Mouse (Mus musculus) CH12.LX (cell line): Measurements from ENCODE around the gene Pde12. TPM values are rescaled to one million over a fixed set of nuclear protein-coding genes. Genes with fewer than 3 reads are reported as not detected.

Experiments used
- DNase-seq: peaks from one replicate; pipeline ENCODE4 v3.0.0-alpha.2; 2013; ENCODE audit errors: extremely low read depth
- H3K27ac ChIP-seq: 2 replicates; pipeline ENCODE4 v1.5.1; 2012; ENCODE audit warnings: low read depth, mild to moderate bottlenecking, control low read depth, moderate library complexity; ENCODE audit not compliant: insufficient read depth
- H3K27me3 ChIP-seq: replicated peaks from 2 replicates; pipeline ENCODE3; 2012; ENCODE audit warnings: inconsistent platforms
- H3K36me3 ChIP-seq, 2 experiments: replicated peaks in 1 of 2; 2 replicates each; pipeline versions ENCODE3 to v1.6.1; 2012; ENCODE audit warnings: inconsistent platforms in 1 of 2, low read length in 1 of 2, mild to moderate bottlenecking in 1 of 2, mixed read lengths in 1 of 2, moderate library complexity in 1 of 2; ENCODE audit not compliant: control insufficient read depth in 1 of 2, insufficient read depth in 1 of 2
- H3K4me1 ChIP-seq, 2 experiments: 2 replicates each; pipeline ENCODE4 v1.6.1; 2012; ENCODE audit warnings: inconsistent platforms in 1 of 2, moderate library complexity in 1 of 2; ENCODE audit not compliant: insufficient read depth in 2 of 2, control insufficient read depth in 1 of 2
- H3K4me2 ChIP-seq: 2 replicates; pipeline ENCODE4 v1.6.1; 2012; ENCODE audit warnings: low read depth, mild to moderate bottlenecking, control low read depth; ENCODE audit not compliant: poor library complexity, insufficient read depth, severe bottlenecking
- H3K4me3 ChIP-seq, 3 experiments: fragments of 150-350 bp in 1 of 3; sonication (generic) in 1 of 3; replicated peaks in 1 of 3; 2 replicates each; pipeline versions ENCODE3 to v1.5.1; 2011 to 2012; ENCODE audit warnings: low read depth in 2 of 3, low read length in 2 of 3, mild to moderate bottlenecking in 2 of 3, moderate library complexity in 2 of 3, control low read depth in 1 of 3, improper control_type of control experiment in 1 of 3, inconsistent platforms in 1 of 3, mixed read lengths in 1 of 3; ENCODE audit not compliant: poor library complexity in 1 of 3
- H3K79me2 ChIP-seq: replicated peaks from 2 replicates; pipeline ENCODE4 v1.6.1; 2012; ENCODE audit warnings: mild to moderate bottlenecking, moderate library complexity; ENCODE audit not compliant: control insufficient read depth, poor library complexity, insufficient read depth, severe bottlenecking; ENCODE audit errors: extremely low read depth
- H3K9ac ChIP-seq: 2 replicates; pipeline ENCODE4 v1.6.1; 2012; ENCODE audit warnings: low read depth, mild to moderate bottlenecking, control low read depth, moderate library complexity; ENCODE audit not compliant: insufficient read depth
- H3K9me3 ChIP-seq: replicated peaks from 2 replicates; pipeline ENCODE3; 2012; ENCODE audit warnings: low read length, inconsistent platforms, mixed read lengths
- ELF1 ChIP-seq: IDR thresholded peaks from 2 replicates; pipeline ENCODE4 v1.6.1; 2014; ENCODE audit warnings: low read depth, mild to moderate bottlenecking, inconsistent platforms, low read length, improper control_type of control experiment
- HCFC1 ChIP-seq: IDR thresholded peaks from 2 replicates; pipeline ENCODE4 v1.6.1; 2012; ENCODE audit warnings: low read depth, mild to moderate bottlenecking, inconsistent platforms, low read length, improper control_type of control experiment
- JUN ChIP-seq: IDR thresholded peaks from 2 replicates; pipeline ENCODE4 v1.6.1; 2011; ENCODE audit warnings: low read depth, mild to moderate bottlenecking, low read length, improper control_type of control experiment, moderate library complexity; ENCODE audit not compliant: insufficient read depth
- MAX ChIP-seq: IDR thresholded peaks from 2 replicates; pipeline ENCODE4 v1.6.1; 2011; ENCODE audit warnings: low read length, improper control_type of control experiment
- MAZ ChIP-seq: IDR thresholded peaks from 2 replicates; pipeline ENCODE4 v1.6.1; 2012; ENCODE audit warnings: low read depth, mild to moderate bottlenecking, inconsistent platforms, low read length, improper control_type of control experiment, moderate library complexity
- NELFE ChIP-seq: IDR thresholded peaks from 2 replicates; pipeline ENCODE4 v1.6.1; 2011; ENCODE audit warnings: low read depth, low read length, improper control_type of control experiment
- PAX5 ChIP-seq: IDR thresholded peaks from 2 replicates; pipeline ENCODE4 v1.6.1; 2012; ENCODE audit warnings: low read length, inconsistent platforms, mixed read lengths
- SIN3A ChIP-seq: IDR thresholded peaks from 2 replicates; pipeline ENCODE4 v1.6.1; 2012; ENCODE audit warnings: low read length, improper control_type of control experiment, inconsistent platforms
- SMC3 ChIP-seq: IDR thresholded peaks from 2 replicates; pipeline ENCODE4 v1.6.1; 2011; ENCODE audit warnings: low read depth, low read length, improper control_type of control experiment
- TBP ChIP-seq: conservative IDR thresholded peaks from 2 replicates; pipeline ENCODE4 v1.6.1; 2011; ENCODE audit warnings: low read depth, low read length, improper control_type of control experiment
- TCF12 ChIP-seq: IDR thresholded peaks from 2 replicates; pipeline ENCODE4 v1.6.1; 2014; ENCODE audit warnings: low read depth, mild to moderate bottlenecking, inconsistent platforms, low read length, improper control_type of control experiment
- UBTF ChIP-seq: IDR thresholded peaks from 2 replicates; pipeline ENCODE4 v1.6.1; 2012; ENCODE audit warnings: low read depth, mild to moderate bottlenecking, inconsistent platforms, low read length, improper control_type of control experiment, moderate library complexity
- ZC3H11A ChIP-seq: IDR thresholded peaks from 2 replicates; pipeline ENCODE4 v1.6.1; 2012; ENCODE audit warnings: low read depth, mild to moderate bottlenecking, inconsistent platforms, low read length, improper control_type of control experiment
- dilution Hi-C: fragments of 300-500 bp; cut with MboI; formaldehyde crosslinking; loops from 2 replicates; pipeline ENCODE4 v1.14.3; 2020; ENCODE audit warnings: low sequenced_read_pairs; ENCODE audit not compliant: extremely low pct_unique_long_range_greater_than_20kb, extremely low pct_ligation_motif_present
- in situ Hi-C: fragments of 300-500 bp; cut with MboI; formaldehyde crosslinking; loops from 3 replicates; pipeline ENCODE4 v1.14.3; 2019; ENCODE audit warnings: low sequenced_read_pairs, low pct_ligation_motif_present, low pct_unique_long_range_greater_than_20kb, mixed read lengths
- polyA plus RNA-seq: library from polyadenylated mRNA; unstranded; fragments of >175 nt; gene quantifications from 2 replicates; pipeline ENCODE4 v1.2.1, GENCODE M21; 2012; ENCODE audit warnings: low read depth; ENCODE audit not compliant: insufficient read length
- total RNA-seq, 2 experiments: library from RNA; depleted of rRNA; stranded (reverse); fragments of 300-350 nt in 1 of 2; fragments of >200 nt in 1 of 2; gene quantifications; 2 replicates each; pipeline ENCODE4 v1.2.3; 2012 to 2014

The Pde12 gene
- total and polyA plus RNA-seq, 3 experiments = 8.4 to 14.9 (median 14.2) TPM

DNA sequence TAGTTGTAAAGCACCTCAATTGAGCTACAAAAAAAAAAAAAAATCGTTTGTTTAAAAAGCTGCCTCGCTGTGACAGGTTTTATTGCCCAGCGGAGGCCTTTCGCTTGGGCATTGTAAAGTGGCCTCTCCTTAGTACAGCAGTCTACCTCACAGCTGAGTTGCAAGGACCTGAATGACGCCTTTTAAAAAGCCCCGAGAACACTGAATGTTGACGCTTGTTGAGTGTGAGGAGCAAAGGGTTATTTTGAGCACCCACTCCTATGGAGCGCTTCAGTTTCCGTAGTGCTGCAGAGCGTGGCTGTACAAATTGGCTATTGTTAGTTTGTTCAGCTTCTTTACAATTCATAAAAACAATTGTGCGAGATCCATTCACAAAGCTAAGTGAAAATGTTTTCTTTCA, 30.4 kb downstream of the Pde12 start:
- Histone ChIP-seq H3K4me3 (peak overlapping the region; percentile 65 to 95 (median 84)), H3K4me1 (peaks cover 2 to 36% of the 10 kb centered on the region in 2 experiments; a peak in 3 of 4 replicates), H3K27me3 (no peaks in the 10 kb centered on the region), H3K36me3 (peaks cover 0 to 2% of the 10 kb centered on the region in 2 experiments), H3K27ac (no peak overlapping the region), H3K9ac (peak overlapping the region; percentile 85), H3K9me3 (no peaks in the 10 kb centered on the region), H3K4me2 (peak overlapping the region; percentile 82)
- in situ Hi-C loops = no loop called here
- dilution Hi-C loops = no loop called here
- TF ChIP-seq MAZ (no peak), PAX5 (no peak), SIN3A (peak; percentile 16; the same call in 1 of the 2 replicates), UBTF (no peak), ZC3H11A (no peak), SMC3 (no peak), MAX (no peak)
- TF ChIP-seq, all 38 proteins: peak for 1
- no peak for DNase-seq
- peaks cover 58% of the 10 kb centered on the region for H3K79me2 ChIP-seq

GRCm38 (mm10) chr14:26638708-26639084, 31.0 kb downstream of the Pde12 start:
- DNase-seq = peak; percentile 52
- peak overlapping the region; percentile 85 for H3K9ac ChIP-seq
- H3K79me2 ChIP-seq = peaks cover 53% of the 10 kb centered on the region
- no peak overlapping the region for H3K4me2 ChIP-seq
- H3K4me3 ChIP-seq = peak overlapping the region; percentile 65 to 95 (median 84)
- H3K27me3 ChIP-seq = no peaks in the 10 kb centered on the region
- H3K4me1 ChIP-seq = peaks cover 2 to 35% of the 10 kb centered on the region in 2 experiments; a peak in 3 of 4 replicates
- peak overlapping the region; percentile 67 for H3K27ac ChIP-seq
- in situ Hi-C loops = no loop called here
- H3K9me3 ChIP-seq = no peaks in the 10 kb centered on the region
- peaks cover 0 to 2% of the 10 kb centered on the region in 2 experiments for H3K36me3 ChIP-seq
- TF ChIP-seq TCF12 (no peak), ELF1 (0 out of 2 replicates have a peak, but pooled peaks have one; percentile 36), NELFE (no peak), HCFC1 (no peak), TBP (no peak), MAZ (no peak), JUN (no peak)
- TF ChIP-seq, all 38 proteins: peak for 1
- dilution Hi-C loops = no loop called here
